Mouse (Mus musculus) lung, adult 2 months (tissue): ENCODE measurements around the gene Cdk15. TPM values are rescaled to one million over a fixed set of nuclear protein-coding genes. Genes with fewer than 3 reads are reported as not detected.
A peak's percentile ranks its signal among the peaks of the same experiment; 100 is the strongest.

ENCODE experiments used
- DNase-seq: peaks from one replicate; pipeline ENCODE4 v3.0.0; 2022
- H3K4me1 ChIP-seq: fragments of 200-500 bp; 2 replicates; pipeline ENCODE4 v1.6.1; 2011; ENCODE audit warnings: low read length; ENCODE audit not compliant: control insufficient read depth, insufficient read depth
- H3K4me3 ChIP-seq: fragments of 200-500 bp; replicated peaks from 2 replicates; pipeline ENCODE3; 2011; ENCODE audit warnings: low read depth, mild to moderate bottlenecking, control low read depth, low read length; ENCODE audit errors: extremely low read depth
- CTCF ChIP-seq: fragments of 200-500 bp; IDR thresholded peaks from 2 replicates; pipeline ENCODE4 v1.5.1; 2011; ENCODE audit warnings: mild to moderate bottlenecking, low read length, control low read depth; ENCODE audit not compliant: insufficient read depth
- POLR2A ChIP-seq: fragments of 200-500 bp; IDR thresholded peaks from 2 replicates; pipeline ENCODE4 v1.6.1; 2011; ENCODE audit warnings: low read depth, mild to moderate bottlenecking, control low read depth, low read length, borderline replicate concordance; ENCODE audit errors: extremely low read depth
- WGBS: fragments of 180-500 bp; shearing (Covaris S2); methylation state at CpG from one replicate; pipeline ENCODE4 v1.1.7; 2018; 5-methylcytosine and 5-hydroxymethylcytosine counted together
- polyA plus RNA-seq: library from polyadenylated mRNA; depleted of rRNA; stranded (reverse); fragments of >200 nt; gene quantifications from 2 replicates; pipeline ENCODE4 v1.2.3, GENCODE M21; 2012

Cdk15 gene
- polyA plus RNA-seq, 1 experiment = not detected

- no peak overlapping the region for H3K4me3 ChIP-seq
- H3K4me1 ChIP-seq = peaks cover 2% of the 10 kb centered on the region; the same call in 1 of the 2 replicates
- 74% methylated on average over 7 of the region's 7 CpGs for WGBS
- TF ChIP-seq CTCF (no peak), POLR2A (no peak)
- no peak for DNase-seq
Observed at GRCm38 (mm10) chr1:59228552-59228951, 28.2 kb upstream of the Cdk15 start.

- DNase-seq = no peak
- no peak overlapping the region for H3K4me3 ChIP-seq
- peaks cover 2% of the 10 kb centered on the region; the same call in 1 of the 2 replicates for H3K4me1 ChIP-seq
- TF ChIP-seq POLR2A (no peak), CTCF (no peak)
- WGBS = 62% methylated on average over 4 of the region's 4 CpGs
Observed at GRCm38 (mm10) chr1:59229187-59229586, 27.5 kb upstream of the Cdk15 start.

GRCm38 (mm10) chr1:59236856-59237441 is 19.8 kb upstream of the Cdk15 start, which contains the start of gene Als2:
Als2 (minus strand) TSS chr1:59237231.
- TF ChIP-seq CTCF = no peak
- peak; percentile 67; the same call in 1 of the 2 replicates for TF ChIP-seq POLR2A
- WGBS = under 1% methylated on average over 57 of the region's 58 CpGs

GRCm38 (mm10) chr1:59237614-59238211 is 19.0 kb upstream of the Cdk15 start:
- DNase-seq = peak; percentile 68
- 1% methylated on average over 19 of the region's 19 CpGs for WGBS
- Histone ChIP-seq H3K4me3 (peak overlapping the region; percentile 87), H3K4me1 (peaks cover 3% of the 10 kb centered on the region)
- TF ChIP-seq CTCF (peak; percentile 68), POLR2A (no peak)

More at GRCm38 (mm10) chr1:59236856-59237441, 19.8 kb upstream of the Cdk15 start, which contains the start of gene Als2:
- Histone ChIP-seq H3K4me1 (peaks cover 3% of the 10 kb centered on the region), H3K4me3 (peak within 1 kb of the TSS; percentile 87)
- DNase-seq = peak; percentile 99

- Histone ChIP-seq H3K4me3 (no peak overlapping the region), H3K4me1 (no peaks in the 10 kb centered on the region)
- no peak for DNase-seq
- 60% methylated on average over 2 of the region's 2 CpGs for WGBS
- TF ChIP-seq POLR2A (no peak), CTCF (no peak)
Observed at GRCm38 (mm10) chr1:59243770-59244169, 12.9 kb upstream of the Cdk15 start.

GRCm38 (mm10) chr1:59247602-59248001 is 9.1 kb upstream of the Cdk15 start:
- WGBS = 3% methylated on average over 9 of the region's 9 CpGs
- no peaks in the 10 kb centered on the region for H3K4me1 ChIP-seq
- peak; percentile 21 for DNase-seq
- TF ChIP-seq POLR2A = no peak
- peak; percentile 82 for TF ChIP-seq CTCF
- H3K4me3 ChIP-seq = no peak overlapping the region

- TF ChIP-seq CTCF (no peak), POLR2A (no peak)
- DNase-seq = peak; percentile 23
- H3K4me3 ChIP-seq = no peak overlapping the region
- 0 out of 2 replicates have a peak, but pooled peaks cover 2% of the 10 kb centered on the region for H3K4me1 ChIP-seq
- WGBS = 21% methylated on average over 7 of the region's 7 CpGs
Observed at GRCm38 (mm10) chr1:59252762-59253161, 3.9 kb upstream of the Cdk15 start.

- Histone ChIP-seq H3K4me1 (0 out of 2 replicates have a peak, but pooled peaks cover 2% of the 10 kb centered on the region), H3K4me3 (no peak overlapping the region)
- no peak for TF ChIP-seq CTCF
- 11% methylated on average over 16 of the region's 18 CpGs for WGBS
- no peak for DNase-seq
Observed at GRCm38 (mm10) chr1:59253301-59253909, 3.3 kb upstream of the Cdk15 start.

GRCm38 (mm10) chr1:59257736-59258135 is 1.0 kb downstream of the Cdk15 start:
- no peak for TF ChIP-seq POLR2A
- TF ChIP-seq CTCF = no peak
- 70% methylated on average over 3 of the region's 3 CpGs for WGBS
- no peak for DNase-seq
- H3K4me1 ChIP-seq = 0 out of 2 replicates have a peak, but pooled peaks cover 2% of the 10 kb centered on the region
- H3K4me3 ChIP-seq = no peak overlapping the region

- no peak for DNase-seq
- no peak for TF ChIP-seq CTCF
- TF ChIP-seq POLR2A = no peak
- Histone ChIP-seq H3K4me1 (no peaks in the 10 kb centered on the region), H3K4me3 (no peak overlapping the region)
- WGBS = 39% methylated on average over 8 of the region's 8 CpGs
Observed at GRCm38 (mm10) chr1:59268931-59269330, 12.2 kb downstream of the Cdk15 start.
